Mouse (Mus musculus): ENCODE measurements around the gene Tgm3.

Gene Tgm3

GRCm38 (mm10) chr2:130012026-130012425 lies at the start of gene Tgm3:
Gene Tgm3, plus strand, starts transcription at chr2:130012349.
- DNase-seq: no peak

DNA sequence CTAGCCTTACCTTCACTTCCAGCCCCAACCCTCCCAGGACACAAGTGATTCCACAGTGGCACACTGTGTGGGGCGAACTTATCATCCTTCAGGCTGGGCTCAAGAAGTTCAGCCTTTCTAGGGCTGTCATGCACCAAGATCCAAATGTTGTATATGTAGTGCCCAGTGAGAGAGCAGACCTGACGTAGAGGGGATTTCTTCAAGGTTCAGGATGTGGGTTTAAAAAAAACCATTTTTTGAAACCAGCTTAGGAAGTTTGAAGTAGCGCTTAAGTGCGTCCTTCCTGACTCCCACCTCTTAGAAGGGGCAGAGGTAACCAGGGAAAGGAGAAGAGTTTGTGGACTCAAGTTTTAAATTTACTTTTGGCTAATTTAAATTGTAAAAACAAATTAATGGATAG lies 31.5 kb upstream of the Tgm3 start:
- no peak for DNase-seq

DNA sequence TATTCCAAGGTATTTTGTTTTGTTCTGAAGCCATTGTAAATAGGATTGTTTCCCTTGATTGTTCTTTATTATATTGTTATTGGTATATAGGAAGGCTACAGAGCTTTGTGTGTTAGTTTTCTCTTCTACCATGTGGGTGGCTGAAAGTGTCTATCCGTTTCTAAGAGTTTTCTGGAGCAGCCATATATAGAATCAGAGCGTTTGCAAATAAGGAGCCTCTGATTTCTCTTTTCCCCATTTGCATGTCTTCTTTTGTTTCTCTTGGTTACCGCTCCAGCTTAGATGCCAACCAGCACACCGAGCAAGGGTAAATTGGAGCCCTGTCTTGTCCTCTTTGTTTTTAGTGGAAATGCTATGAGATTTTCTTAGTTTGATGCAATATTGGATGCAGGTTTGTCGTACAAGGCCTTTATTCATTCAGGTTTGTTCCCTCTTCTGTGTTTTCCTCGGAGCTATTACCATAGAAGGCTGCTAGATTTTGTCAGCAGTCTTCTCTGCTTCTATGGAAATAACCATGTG lies 24.6 kb upstream of the Tgm3 start:
- DNase-seq: no peak

DNA sequence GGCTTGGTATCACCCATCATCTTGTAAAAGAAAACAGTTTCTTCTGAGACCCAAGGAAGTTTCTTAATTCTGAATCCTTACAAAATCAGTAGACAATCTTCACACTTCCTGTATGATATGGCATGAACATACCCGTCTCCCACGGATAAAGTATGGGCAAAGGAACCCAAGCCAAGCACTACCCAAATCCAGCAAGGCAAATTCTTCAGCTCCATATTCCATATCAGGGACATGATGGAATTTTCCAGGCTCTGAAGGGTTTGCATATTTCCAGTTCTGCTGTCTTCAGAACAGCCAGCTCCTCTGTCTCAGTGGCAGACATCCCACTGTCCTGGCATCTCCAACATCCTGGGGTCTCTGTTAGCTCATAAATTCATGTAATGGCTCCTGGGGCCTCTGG lies 22.5 kb upstream of the Tgm3 start:
- DNase-seq: no peak

GRCm38 (mm10) chr2:129994468-129994867 lies 17.7 kb upstream of the Tgm3 start:
- no peak for DNase-seq

DNA sequence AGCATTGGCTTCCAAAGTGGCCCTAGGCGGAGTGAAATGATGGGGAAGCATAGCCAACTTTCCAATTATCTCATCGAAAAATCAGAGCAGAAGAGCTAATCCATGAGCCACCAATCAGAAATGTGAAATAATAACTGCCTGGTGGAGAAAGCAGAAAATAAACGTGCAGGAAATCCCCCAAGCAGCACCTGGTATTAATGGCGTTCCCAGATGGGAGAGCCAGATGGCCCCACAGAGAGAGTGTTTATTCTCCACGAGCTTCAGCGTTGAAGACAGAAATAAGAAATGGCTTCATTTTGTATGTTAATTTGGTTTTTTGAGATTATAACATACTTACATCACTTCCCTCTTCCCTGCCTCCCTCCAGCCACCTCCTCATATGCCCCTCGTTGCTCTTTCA lies 13.7 kb upstream of the Tgm3 start:
- DNase-seq: no peak

DNA sequence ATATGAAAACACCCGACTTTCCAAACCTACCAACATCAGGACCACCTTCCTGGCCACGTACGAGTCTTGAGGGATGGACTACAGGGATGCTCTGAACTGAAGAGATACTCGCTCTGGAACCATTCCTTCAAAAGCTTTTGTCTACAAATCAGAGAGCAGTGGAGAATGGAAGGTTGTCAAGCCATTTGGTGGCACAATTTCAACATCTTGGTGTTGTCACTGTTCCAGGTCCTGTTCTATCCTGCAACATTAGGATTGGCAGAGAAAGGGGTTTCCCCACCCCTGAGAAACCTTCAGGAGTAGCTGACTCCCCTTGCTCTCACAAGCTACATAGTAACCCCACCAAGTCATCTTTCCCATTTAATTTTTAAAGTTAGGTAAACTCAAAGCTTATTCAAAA lies 12.9 kb upstream of the Tgm3 start:
- no peak for DNase-seq

- DNase-seq: no peak
These were observed 11.5 kb upstream of the Tgm3 start for GRCm38 (mm10) chr2:130000601-130001000.

GRCm38 (mm10) chr2:130004046-130004445 lies 8.1 kb upstream of the Tgm3 start:
- DNase-seq: no peak

DNA sequence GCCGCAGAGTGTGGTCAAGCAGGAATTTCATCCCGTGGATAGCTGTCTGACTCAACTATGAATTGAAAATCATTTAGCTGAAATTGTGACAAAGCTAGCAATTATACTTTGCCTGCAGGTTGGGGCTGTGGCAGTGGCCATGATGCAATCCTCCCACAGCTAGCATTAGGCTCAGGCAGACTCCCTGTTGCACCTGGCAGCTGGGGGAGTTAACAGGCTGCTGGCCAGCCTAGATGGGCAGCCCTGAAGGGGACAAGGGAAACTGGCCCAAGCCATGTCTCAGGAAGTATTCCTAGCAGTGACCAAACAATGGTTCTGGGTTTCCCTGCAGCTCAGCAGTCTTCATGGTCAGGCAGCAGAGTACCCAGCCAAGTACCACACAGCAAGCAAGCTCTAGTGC lies 2.8 kb upstream of the Tgm3 start:
- no peak for DNase-seq

DNA sequence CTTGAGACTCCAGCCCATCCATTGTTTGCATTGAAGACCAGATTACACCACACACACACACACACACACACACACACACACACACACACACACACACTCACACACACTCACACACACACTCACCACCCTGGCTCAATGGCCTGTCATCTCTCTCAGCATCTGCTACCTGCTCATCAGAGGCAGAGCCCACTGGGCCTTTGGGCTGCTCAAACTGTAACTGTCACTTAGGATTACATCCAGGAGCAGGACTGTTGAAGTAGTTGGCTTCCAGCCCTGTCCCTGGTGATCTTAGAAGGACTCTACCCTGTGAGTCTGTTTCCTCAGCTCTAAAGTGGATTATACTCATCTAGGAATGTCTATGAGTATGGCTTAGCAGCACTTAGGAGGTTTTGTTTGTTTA lies 1.5 kb downstream of the Tgm3 start:
- DNase-seq: no peak

DNA sequence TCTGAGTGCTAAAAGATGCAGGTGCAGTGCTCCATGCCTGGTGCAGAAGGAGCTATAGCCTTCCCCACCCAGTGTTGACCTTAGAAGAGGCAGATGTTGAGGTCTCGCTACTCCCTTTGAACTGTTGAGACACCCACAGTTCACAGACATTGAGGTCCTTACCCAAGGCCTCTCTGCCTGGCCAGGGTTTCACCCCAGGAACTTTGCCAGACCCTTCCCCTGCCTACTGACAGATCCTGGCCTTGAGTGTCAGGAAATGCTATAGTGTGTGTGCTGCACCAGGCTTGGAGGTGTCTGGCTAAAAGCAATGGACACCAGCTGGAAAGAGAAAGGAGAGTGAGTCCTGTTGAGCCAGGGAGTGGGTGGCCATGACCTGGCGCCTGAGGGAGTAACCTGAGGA lies 3.0 kb downstream of the Tgm3 start:
- DNase-seq: no peak

DNA sequence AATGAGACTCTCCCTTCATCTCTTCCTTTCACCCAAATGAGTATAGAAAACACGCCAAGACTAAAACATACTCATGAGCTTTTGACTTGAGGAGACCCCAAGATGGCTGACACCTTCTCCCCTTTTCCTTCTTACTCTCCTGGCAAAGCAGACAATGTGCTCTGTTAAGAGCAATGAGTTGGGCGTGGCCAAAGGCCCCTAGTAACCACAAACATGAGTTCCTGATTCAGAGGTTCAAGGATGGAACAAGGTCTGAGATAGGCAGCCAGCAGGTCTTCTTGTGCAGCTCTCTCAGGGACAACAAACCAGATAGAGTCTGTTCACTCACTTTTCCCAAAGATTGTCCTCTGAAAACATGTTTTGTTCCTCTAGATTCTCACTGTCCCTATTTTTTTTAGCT lies 5.9 kb downstream of the Tgm3 start:
- no peak for DNase-seq

- DNase-seq: no peak
These were observed 15.7 kb downstream of the Tgm3 start for GRCm38 (mm10) chr2:130027890-130028289.

- DNase-seq: no peak
These were observed 17.7 kb downstream of the Tgm3 start for GRCm38 (mm10) chr2:130029826-130030225.

GRCm38 (mm10) chr2:130032661-130033060 lies 20.5 kb downstream of the Tgm3 start:
- DNase-seq: no peak

DNA sequence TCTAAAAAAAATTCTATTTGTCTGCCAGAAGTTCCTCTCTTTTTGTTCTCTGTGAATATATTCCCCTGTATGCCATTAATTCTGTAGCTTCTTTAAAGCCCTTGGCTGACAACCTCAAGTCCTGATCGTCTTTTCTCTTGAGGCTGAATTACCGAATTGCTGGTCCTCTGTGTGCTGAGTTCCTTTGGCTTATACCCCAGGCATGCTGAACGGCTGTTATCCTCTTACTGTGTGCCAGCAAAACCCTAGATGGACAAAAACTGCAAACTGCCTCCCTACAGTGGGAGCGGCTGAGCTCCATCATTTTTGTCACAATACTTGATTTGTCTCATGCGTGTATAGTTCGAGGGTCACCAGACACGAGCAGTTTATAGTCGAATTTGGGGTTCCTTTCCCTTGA lies 24.7 kb downstream of the Tgm3 start:
- DNase-seq: no peak

DNA sequence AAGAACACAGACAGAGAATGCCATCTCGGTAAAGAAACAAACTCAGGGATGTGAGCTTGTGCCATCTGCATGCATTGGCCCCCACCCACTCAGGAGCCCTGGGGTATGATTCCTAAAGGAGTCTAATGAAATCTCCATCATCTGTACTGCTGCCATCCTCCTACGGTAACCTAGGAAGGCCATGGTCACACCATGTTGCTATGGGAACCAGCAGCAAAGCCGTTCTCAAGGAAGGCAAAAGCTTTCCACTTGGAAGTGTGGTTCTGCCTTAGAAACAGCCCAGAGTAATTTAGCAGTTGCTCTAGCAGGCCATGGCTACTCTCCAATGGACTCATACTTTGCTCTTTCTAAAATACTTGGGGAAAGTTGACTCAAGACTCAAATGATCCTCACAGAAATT lies 26.8 kb downstream of the Tgm3 start:
- DNase-seq: peak; percentile 7

- no peak for DNase-seq
These were observed 28.2 kb downstream of the Tgm3 start for GRCm38 (mm10) chr2:130040190-130040886.

GRCm38 (mm10) chr2:130043835-130044234 lies 31.7 kb downstream of the Tgm3 start:
- DNase-seq: no peak

- DNase-seq: peak; percentile 27
These were observed 35.8 kb downstream of the Tgm3 start for GRCm38 (mm10) chr2:130047923-130048440.

GRCm38 (mm10) chr2:130048792-130049191 lies 36.6 kb downstream of the Tgm3 start:
- peak; percentile 12 for DNase-seq

DNA sequence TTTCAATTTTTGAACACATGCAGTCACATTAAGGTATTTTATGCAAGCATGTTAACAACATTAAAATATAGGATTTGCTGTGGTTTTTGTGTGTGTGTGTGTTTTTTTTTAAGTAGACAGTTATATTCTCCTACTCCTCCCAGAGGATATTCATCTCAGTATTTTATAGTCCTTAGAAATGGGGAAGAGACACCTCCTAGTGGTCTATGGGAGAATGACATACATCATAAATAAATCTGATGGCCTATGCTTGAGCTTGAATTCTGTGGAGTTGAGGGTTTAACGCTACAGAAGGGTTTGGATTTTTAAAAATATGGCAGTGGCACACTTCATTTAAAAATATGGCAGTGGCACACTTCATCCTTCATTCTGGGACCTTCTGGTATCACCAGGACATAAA lies 46.0 kb downstream of the Tgm3 start:
- peak; percentile 41 for DNase-seq

- DNase-seq: peak; percentile 42
These were observed 56.1 kb downstream of the Tgm3 start for GRCm38 (mm10) chr2:130068228-130068627.

GRCm38 (mm10) chr2:130070396-130070795 lies 58.2 kb downstream of the Tgm3 start:
- DNase-seq: no peak
